Mouse (Mus musculus) MEL (cell line): ENCODE results near the gene Ubp1.

Experiments used
- BHLHE40 ChIP-seq: IDR thresholded peaks from 2 replicates; pipeline ENCODE4 v1.6.1; 2012; ENCODE audit warnings: low read depth, mild to moderate bottlenecking, inconsistent platforms, low read length, improper control_type of control experiment, borderline replicate concordance
- CHD2 ChIP-seq: IDR thresholded peaks from 2 replicates; pipeline ENCODE4 v1.6.1; 2011; ENCODE audit warnings: low read length, improper control_type of control experiment
- CTCF ChIP-seq, 3 experiments: IDR thresholded peaks in 2 of 3; conservative IDR thresholded peaks in 1 of 3; 2 replicates each; pipeline ENCODE4 v1.5.1; 2011 to 2012; ENCODE audit warnings: low read length in 3 of 3, low read depth in 2 of 3, mild to moderate bottlenecking in 2 of 3, improper control_type of control experiment in 1 of 3, inconsistent platforms in 1 of 3, mixed read lengths in 1 of 3, moderate library complexity in 1 of 3; ENCODE audit not compliant: control insufficient read depth in 1 of 3, insufficient read depth in 1 of 3, poor library complexity in 1 of 3, severe bottlenecking in 1 of 3
- EP300 ChIP-seq, 2 experiments: IDR thresholded peaks; 2 replicates each; pipeline ENCODE4 v1.6.1; 2011; ENCODE audit warnings: improper control_type of control experiment in 2 of 2, low read length in 2 of 2, low read depth in 1 of 2, mild to moderate bottlenecking in 1 of 2
- POLR2A ChIP-seq, 2 experiments: IDR thresholded peaks; 2 replicates each; pipeline ENCODE4 v1.6.1; 2011 to 2012; ENCODE audit warnings: low read length in 2 of 2, mild to moderate bottlenecking in 2 of 2, control low read depth in 1 of 2, improper control_type of control experiment in 1 of 2, low read depth in 1 of 2, moderate library complexity in 1 of 2; ENCODE audit not compliant: control insufficient read depth in 1 of 2, insufficient read depth in 1 of 2, poor library complexity in 1 of 2
- RCOR1 ChIP-seq: IDR thresholded peaks from 2 replicates; pipeline ENCODE4 v1.6.1; 2012; ENCODE audit warnings: low read depth, mild to moderate bottlenecking, inconsistent platforms, low read length, improper control_type of control experiment

GRCm38 (mm10) chr9:113929676-113930075, 1.1 kb upstream of the Ubp1 start:
- no peak for TF ChIP-seq CTCF (IDR thresholded peaks at IDR 0.05 in 2 of 3, conservative IDR thresholded peaks at IDR 0.05 in 1 of 3; ENCODE audit: control insufficient read depth in 1 of 3, insufficient read depth in 1 of 3, low read depth in 2 of 3, low read length in 3 of 3, poor library complexity in 1 of 3, severe bottlenecking in 1 of 3)
- no peak for TF ChIP-seq POLR2A (IDR thresholded peaks at IDR 0.05; ENCODE audit: control insufficient read depth in 1 of 2, insufficient read depth in 1 of 2, low read depth in 1 of 2, low read length in 2 of 2, poor library complexity in 1 of 2)
- no peak for TF ChIP-seq EP300 (IDR thresholded peaks at IDR 0.05; ENCODE audit: low read depth in 1 of 2, low read length in 2 of 2)
- TF ChIP-seq CHD2, result no peak
- TF ChIP-seq RCOR1, result no peak
- no peak for TF ChIP-seq BHLHE40
